Mouse (Mus musculus): ENCODE results near the gene Sik1. TPM values are rescaled to one million over a fixed set of nuclear protein-coding genes. Genes with fewer than 3 reads are reported as not detected.
A peak's percentile ranks its signal among the peaks of the same experiment; 100 is the strongest.

Gene Sik1
- polyA plus RNA-seq, 2 experiments from 2014 or later: 3.2 to 4.1 TPM

GRCm38 (mm10) chr17:31854770-31855596 is 621 bp downstream of the Sik1 start:
- peak; percentile 26 for ATAC-seq

GRCm38 (mm10) chr17:31853448-31854188 is 2.0 kb downstream of the Sik1 start:
- ATAC-seq: no peak

- no peak for ATAC-seq
Measured at GRCm38 (mm10) chr17:31852782-31853447, 2.7 kb downstream of the Sik1 start.

- ATAC-seq: no peak
Measured at GRCm38 (mm10) chr17:31851816-31852476, 3.7 kb downstream of the Sik1 start.

- ATAC-seq: peak; percentile 22
Measured at GRCm38 (mm10) chr17:31850457-31850980, 5.1 kb downstream of the Sik1 start.

GRCm38 (mm10) chr17:31846970-31847369 is 8.6 kb downstream of the Sik1 start:
- ATAC-seq: no peak

GRCm38 (mm10) chr17:31846352-31846751 is 9.3 kb downstream of the Sik1 start:
- ATAC-seq: no peak

- ATAC-seq: no peak
Measured at GRCm38 (mm10) chr17:31843891-31844290, 11.7 kb downstream of the Sik1 start.

GRCm38 (mm10) chr17:31842930-31843822 is 12.4 kb downstream of the Sik1 start:
- no peak for ATAC-seq

- ATAC-seq: no peak
Measured at GRCm38 (mm10) chr17:31841842-31842611, 13.6 kb downstream of the Sik1 start.

- no peak for ATAC-seq
Measured at GRCm38 (mm10) chr17:31841453-31841841, 14.2 kb downstream of the Sik1 start.

- ATAC-seq: peak; percentile 81
Measured at GRCm38 (mm10) chr17:31840423-31841003, 15.1 kb downstream of the Sik1 start.

- no peak for ATAC-seq
Measured at GRCm38 (mm10) chr17:31836772-31837171, 18.8 kb downstream of the Sik1 start.

GRCm38 (mm10) chr17:31836264-31836607 is 19.4 kb downstream of the Sik1 start:
- no peak for ATAC-seq

- peak; percentile 16 for ATAC-seq
Measured at GRCm38 (mm10) chr17:31835528-31836263, 19.9 kb downstream of the Sik1 start.

- ATAC-seq: no peak
Measured at GRCm38 (mm10) chr17:31834320-31835065, 21.1 kb downstream of the Sik1 start.

GRCm38 (mm10) chr17:31833752-31834151 is 21.9 kb downstream of the Sik1 start:
- no peak for ATAC-seq

- no peak for ATAC-seq
Measured at GRCm38 (mm10) chr17:31832577-31832964, 23.0 kb downstream of the Sik1 start.

Measured in activated CD4-positive, CD25-positive, alpha-beta regulatory T cell, adult 4 months (primary cell).